Comparison of ENCODE assay signal across 9 mouse cellular contexts in the genomic region with DNA sequence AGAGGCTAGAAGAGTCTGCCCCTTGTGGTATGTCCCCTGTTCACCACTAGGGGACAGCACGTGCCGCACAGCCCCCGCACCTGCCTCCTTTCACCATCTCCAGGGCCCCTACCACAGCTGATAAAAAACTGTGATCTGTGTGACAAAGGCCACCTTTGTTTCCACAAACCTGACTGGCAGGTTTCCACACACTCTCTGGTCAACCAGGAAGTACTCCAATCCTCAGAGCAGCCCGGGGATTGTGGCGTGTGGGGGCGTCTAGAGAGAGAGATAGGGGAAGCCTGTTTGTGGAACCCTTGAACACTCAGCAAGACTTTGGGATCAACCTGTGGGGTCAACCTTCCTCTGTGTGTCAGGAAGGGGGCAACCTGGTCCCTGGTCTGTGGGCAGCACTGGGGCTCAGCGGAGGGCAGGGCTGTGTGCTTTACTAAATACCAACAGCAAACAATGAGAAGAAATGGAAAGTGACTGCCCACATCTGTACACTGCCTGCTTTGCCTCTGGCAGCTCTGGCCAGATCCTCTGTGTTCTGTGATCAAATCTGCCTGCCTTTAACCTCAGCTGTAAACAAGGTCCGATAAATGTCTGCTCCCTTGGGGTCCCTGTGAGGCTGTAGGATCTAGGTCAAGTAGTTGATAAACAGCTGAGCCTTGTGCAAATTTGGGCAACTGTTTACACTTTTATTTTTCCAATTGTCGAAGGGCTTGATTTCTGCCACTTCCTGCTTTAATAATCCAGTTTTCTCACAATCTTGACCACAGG. TPM values are rescaled to one million over a fixed set of nuclear protein-coding genes. Genes with fewer than 3 reads are reported as not detected.
A peak's percentile ranks its signal among the peaks of the same experiment; 100 is the strongest.
DNase-seq lines count a peak whose midpoint lies in the region; ATAC-seq and TF ChIP-seq lines count a peak whose summit lies in the region.
"Had no signal": no experiment of that assay in that cellular context is flagged by ENCODE, and none has a peak within 500 bp of the region (broad histone marks: within the 10 kb centered on the region; RNA-seq: fewer than 3 reads in every experiment).

No protein-coding gene starts in this region.

- peak overlapping the region; percentile 26 for H3K4me2 ChIP-seq in hindbrain, embryonic 11.5 days (replicated peaks; ENCODE audit: low read depth, low read length)
- peak overlapping the region; percentile 31 for H3K4me2 ChIP-seq in liver, embryonic 11.5 days
- peak overlapping the region; percentile 37 for H3K4me2 ChIP-seq in neural tube, embryonic 12.5 days (replicated peaks)

- peak overlapping the region; percentile 38; the same call in 1 of the 2 replicates for H3K9ac ChIP-seq in hindbrain, embryonic 11.5 days (ENCODE audit: low read depth, low read length)
- no peak overlapping the region for H3K9ac ChIP-seq in liver, embryonic 11.5 days (ENCODE audit: low read depth, low read length)
- peak overlapping the region; percentile 29; the same call in 1 of the 2 replicates for H3K9ac ChIP-seq in neural tube, embryonic 12.5 days

- no peaks in the 10 kb centered on the region for H3K27me3 ChIP-seq in hindbrain, embryonic 11.5 days (ENCODE audit: control insufficient read depth, insufficient read depth, low read length)
- no peaks in the 10 kb centered on the region for H3K27me3 ChIP-seq in liver, embryonic 11.5 days (replicated peaks; ENCODE audit: control insufficient read depth, insufficient read depth, low read length)
- no peaks in the 10 kb centered on the region for H3K27me3 ChIP-seq in neural tube, embryonic 12.5 days (replicated peaks)

- H3K4me1 ChIP-seq in hindbrain, embryonic 11.5 days (replicated peaks; ENCODE audit: control insufficient read depth, insufficient read depth, low read length): peaks cover 22% of the 10 kb centered on the region
- no peaks in the 10 kb centered on the region for H3K4me1 ChIP-seq in liver, embryonic 11.5 days (replicated peaks; ENCODE audit: control insufficient read depth, insufficient read depth, low read length)
- H3K4me1 ChIP-seq in neural tube, embryonic 12.5 days: peaks cover 56% of the 10 kb centered on the region

- H3K9me3 ChIP-seq in hindbrain, embryonic 11.5 days (ENCODE audit: control insufficient read depth, low read length): no peaks in the 10 kb centered on the region
- no peaks in the 10 kb centered on the region for H3K9me3 ChIP-seq in liver, embryonic 11.5 days (ENCODE audit: control insufficient read depth, low read length)
- no peaks in the 10 kb centered on the region for H3K9me3 ChIP-seq in neural tube, embryonic 12.5 days

- peaks cover 8% of the 10 kb centered on the region for H3K36me3 ChIP-seq in hindbrain, embryonic 11.5 days (ENCODE audit: control insufficient read depth, insufficient read depth, low read length)
- no peaks in the 10 kb centered on the region for H3K36me3 ChIP-seq in liver, embryonic 11.5 days (ENCODE audit: control insufficient read depth, insufficient read depth, low read length)
- peaks cover 43% of the 10 kb centered on the region for H3K36me3 ChIP-seq in neural tube, embryonic 12.5 days

- intact Hi-C loops in left cerebral cortex, adult 2 months (cut with DNase I): no loop called here
- intact Hi-C loops in left cerebral cortex, postnatal 36 days (cut with DNase I): no loop called here
- intact Hi-C loops in left cerebral cortex, postnatal 14 days (cut with DNase I): no loop called here

- peak; percentile 70 for TF ChIP-seq CTCF in left cerebral cortex, adult 2 months (IDR thresholded peaks at IDR 0.05)

- 14% methylated on average over 9 of the region's 9 CpGs for WGBS in hindbrain, embryonic 11.5 days
- 31% methylated on average over 9 of the region's 9 CpGs for WGBS in liver, embryonic 11.5 days
- 16% methylated on average over 9 of the region's 9 CpGs for WGBS in neural tube, embryonic 12.5 days

- DNase-seq in left cerebral cortex, adult 2 months (ENCODE audit: extremely low spot score in 1 of 2, low spot score in 2 of 2): no peak
- no peak for DNase-seq in left cerebral cortex, postnatal 36 days (ENCODE audit: low spot score in 2 of 2)
- DNase-seq in cerebellum, adult 9-10 months: peak; percentile 31
- DNase-seq in hindbrain, embryonic 11.5 days (ENCODE audit: low spot score): peak; percentile 60
- DNase-seq in liver, embryonic 11.5 days (ENCODE audit: low spot score): peak; percentile 43
- DNase-seq in left cerebral cortex, adult 11 months (ENCODE audit: low spot score): no peak
- DNase-seq in left cerebral cortex, postnatal 14 days (ENCODE audit: low spot score in 2 of 2): no peak

- no peak overlapping the region for H3K4me3 ChIP-seq in left cerebral cortex, adult 2 months
- no peak overlapping the region for H3K4me3 ChIP-seq in hindbrain, embryonic 11.5 days (ENCODE audit: low read depth, low read length)
- H3K4me3 ChIP-seq in liver, embryonic 11.5 days (ENCODE audit: low read depth, low read length): no peak overlapping the region
- no peak overlapping the region for H3K4me3 ChIP-seq in neural tube, embryonic 12.5 days
- H3K4me3 ChIP-seq: erythroblast, embryonic 14.5 days had no signal

- peak; percentile 26 for ATAC-seq in hindbrain, embryonic 11.5 days (ENCODE audit: low FRiP score)
- peak; percentile 74 for ATAC-seq in liver, embryonic 11.5 days (replicated peaks; ENCODE audit: low FRiP score)
- peak; percentile 32 for ATAC-seq in neural tube, embryonic 12.5 days (ENCODE audit: low FRiP score, low read depth)

- H3K27ac ChIP-seq in left cerebral cortex, adult 2 months: peak overlapping the region; percentile 2; the same call in 1 of the 2 replicates
- peak overlapping the region; percentile 94 for H3K27ac ChIP-seq in hindbrain, embryonic 11.5 days (ENCODE audit: low read depth, low read length)
- H3K27ac ChIP-seq in liver, embryonic 11.5 days (ENCODE audit: low read depth, low read length): peak overlapping the region; percentile 58
- peak overlapping the region; percentile 75 for H3K27ac ChIP-seq in neural tube, embryonic 12.5 days

RNA-seq across cellular contexts. Expression of a gene that starts 12.9 kb away (rescaled TPM):
- 10 to 100 TPM; 36.0 to 36.3 TPM for total RNA-seq in left cerebral cortex, adult 2 months (2021)
- 10 to 100 TPM; 32.9 to 35.5 TPM for total RNA-seq in left cerebral cortex, postnatal 36 days (2021)
- 55.4 and 66.1 TPM in 2 replicates for polyA plus RNA-seq in hindbrain, embryonic 11.5 days (2014; fragmentation: Nextera tagmentation; extraction: Ambion mirVana)
- polyA plus RNA-seq in liver, embryonic 11.5 days (2014; fragmentation: Nextera tagmentation; extraction: Ambion mirVana): 3.8 and 4.9 TPM in 2 replicates
- polyA plus RNA-seq in neural tube, embryonic 12.5 days (2016; fragmentation: Nextera tagmentation; extraction: Ambion mirVana): 58.4 and 63.3 TPM in 2 replicates
- 10 to 100 TPM; 46.5 to 52.1 TPM for total RNA-seq in left cerebral cortex, postnatal 14 days (2021)

RNA-seq across cellular contexts. Expression of a gene that starts 27.8 kb away (rescaled TPM):
- total RNA-seq in left cerebral cortex, adult 2 months (2021): 1 to 10 TPM; 6.8 to 7.4 TPM
- 1 to 10 TPM; 7.9 to 8.5 TPM for total RNA-seq in left cerebral cortex, postnatal 36 days (2021)
- 0.60 and 1.0 TPM in 2 replicates for polyA plus RNA-seq in hindbrain, embryonic 11.5 days (2014; fragmentation: Nextera tagmentation; extraction: Ambion mirVana)
- polyA plus RNA-seq in liver, embryonic 11.5 days (2014; fragmentation: Nextera tagmentation; extraction: Ambion mirVana): 0.81 and 1.2 TPM in 2 replicates
- polyA plus RNA-seq in neural tube, embryonic 12.5 days (2016; fragmentation: Nextera tagmentation; extraction: Ambion mirVana): 0.76 and 1.1 TPM in 2 replicates
- 1 to 10 TPM; 5.0 to 6.2 TPM for total RNA-seq in left cerebral cortex, postnatal 14 days (2021)

RNA-seq across cellular contexts. Expression of a gene that starts 57.2 kb away (rescaled TPM):
- 1 to 10 TPM; 1.5 to 2.2 TPM for total RNA-seq in left cerebral cortex, adult 2 months (2021)
- 1 to 10 TPM; 1.9 to 2.1 TPM for total RNA-seq in left cerebral cortex, postnatal 36 days (2021)
- polyA plus RNA-seq in hindbrain, embryonic 11.5 days (2014; fragmentation: Nextera tagmentation; extraction: Ambion mirVana): 22.1 and 26.3 TPM in 2 replicates
- 44.8 and 47.7 TPM in 2 replicates for polyA plus RNA-seq in liver, embryonic 11.5 days (2014; fragmentation: Nextera tagmentation; extraction: Ambion mirVana)
- 13.3 and 15.7 TPM in 2 replicates for polyA plus RNA-seq in neural tube, embryonic 12.5 days (2016; fragmentation: Nextera tagmentation; extraction: Ambion mirVana)
- 1 to 10 TPM; 1.9 to 2.7 TPM for total RNA-seq in left cerebral cortex, postnatal 14 days (2021)

Comparison
In these comparisons a context has a peak if more than half of its experiments do, and no peak if none do; other contexts are left out.
1. DNase-seq: peak in cerebellum, adult 9-10 months (single experiment), hindbrain, embryonic 11.5 days (single experiment) and liver, embryonic 11.5 days (single experiment); none in left cerebral cortex, adult 2 months (0 of 2), left cerebral cortex, postnatal 36 days (0 of 2), left cerebral cortex, adult 11 months (single experiment) and left cerebral cortex, postnatal 14 days (0 of 2).
2. H3K27ac ChIP-seq: peak in every context shown above with its lines; median percentile 94 in hindbrain, embryonic 11.5 days; 75 in neural tube, embryonic 12.5 days; 58 in liver, embryonic 11.5 days; 2 in left cerebral cortex, adult 2 months.
3. Peak in every context shown above with its lines, with median percentiles within 50 percentile points of each other: ATAC-seq and H3K4me2 ChIP-seq.